Mouse (Mus musculus) thymus, adult 2 months (tissue): ENCODE measurements at regions not wholly inside any gene's neighbourhood (a gene's known extent, or its start where the extent isn't known, plus 50 kb on each side); places are given as distances from the start of the nearest gene placed in this dataset.

ENCODE experiments used
- DNase-seq: peaks from one replicate; pipeline ENCODE4 v3.0.0; 2021
- H3K27ac ChIP-seq: fragments of 200-500 bp; 2 replicates; pipeline ENCODE4 v1.5.1; 2012; ENCODE audit warnings: low read length, control low read depth; ENCODE audit not compliant: control insufficient read depth, insufficient read depth
- H3K27me3 ChIP-seq: fragments of 200-500 bp; 2 replicates; pipeline ENCODE4 v1.6.1; 2012; ENCODE audit warnings: mild to moderate bottlenecking, low read length, moderate library complexity, mixed read lengths; ENCODE audit not compliant: control insufficient read depth, insufficient read depth
- H3K36me3 ChIP-seq: fragments of 200-500 bp; 2 replicates; pipeline ENCODE4 v1.6.1; 2012; ENCODE audit warnings: mild to moderate bottlenecking, low read length, moderate library complexity; ENCODE audit not compliant: control insufficient read depth, insufficient read depth
- H3K4me1 ChIP-seq: fragments of 200-500 bp; replicated peaks from 2 replicates; pipeline ENCODE4 v1.6.1; 2012; ENCODE audit warnings: low read length; ENCODE audit not compliant: control insufficient read depth, insufficient read depth
- H3K4me3 ChIP-seq: fragments of 200-500 bp; 2 replicates; pipeline ENCODE4 v1.5.1; 2012; ENCODE audit warnings: mild to moderate bottlenecking, low read length, control low read depth, moderate library complexity; ENCODE audit not compliant: control insufficient read depth, insufficient read depth
- CTCF ChIP-seq: fragments of 200-500 bp; IDR thresholded peaks from 2 replicates; pipeline ENCODE4 v1.5.1; 2012; ENCODE audit warnings: mild to moderate bottlenecking, control low read depth, low read length, moderate library complexity, borderline replicate concordance; ENCODE audit not compliant: control insufficient read depth, poor library complexity, insufficient read depth; ENCODE audit errors: extremely low read depth
- POLR2A ChIP-seq: fragments of 200-500 bp; IDR thresholded peaks from 2 replicates; pipeline ENCODE4 v1.6.1; 2012; ENCODE audit warnings: mild to moderate bottlenecking, low read length, control low read depth, moderate library complexity; ENCODE audit not compliant: control insufficient read depth, poor library complexity, insufficient read depth; ENCODE audit errors: extremely low read depth
- WGBS: fragments of 180-500 bp; shearing (Covaris S2); methylation state at CpG from one replicate; pipeline ENCODE4 v1.1.7; 2018; 5-methylcytosine and 5-hydroxymethylcytosine counted together

DNA sequence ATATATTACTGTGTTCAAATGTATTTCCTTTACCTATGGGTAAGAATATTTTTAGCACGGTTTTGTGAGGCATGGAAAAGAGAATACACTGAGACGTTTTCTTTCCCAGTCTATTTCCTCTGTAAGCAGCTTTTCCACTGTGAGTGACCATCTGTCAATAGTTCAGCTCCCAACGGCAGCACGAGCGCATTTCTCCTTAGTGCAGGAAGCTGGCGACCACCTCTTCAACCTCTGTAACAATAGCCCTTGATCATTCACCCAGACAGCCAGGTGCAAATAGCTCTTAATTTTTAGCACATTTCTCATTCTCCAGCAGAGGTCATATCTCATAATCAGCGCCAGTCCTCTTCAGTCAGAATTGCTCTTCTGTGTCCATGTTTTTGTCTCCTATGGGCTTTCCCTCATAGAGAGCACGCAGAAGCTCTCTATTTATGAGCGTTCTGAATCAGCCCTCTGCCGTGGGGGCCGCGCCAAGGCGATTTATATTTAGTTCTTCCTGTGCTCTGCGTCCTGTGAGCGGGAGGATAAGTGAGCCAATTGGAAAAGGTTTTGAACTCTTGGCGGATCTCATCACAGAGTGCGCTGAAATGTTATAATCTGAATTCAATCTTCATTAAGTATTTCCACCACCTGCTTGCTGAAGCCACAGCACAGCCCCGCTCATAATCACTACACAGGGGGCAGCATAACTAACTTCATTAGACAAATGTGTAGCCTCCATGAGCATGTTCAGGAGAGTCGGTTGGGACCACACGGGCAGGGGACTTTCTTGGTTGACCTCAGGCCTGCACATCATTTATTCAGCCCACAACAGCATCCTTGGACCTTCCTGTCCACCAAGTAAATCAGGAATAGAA lies 171.3 kb upstream of the Slc24a2 start:
- Histone ChIP-seq H3K4me1 (no peaks in the 10 kb centered on the region), H3K27ac (no peak overlapping the region), H3K36me3 (no peaks in the 10 kb centered on the region), H3K4me3 (no peak overlapping the region), H3K27me3 (no peaks in the 10 kb centered on the region)
- DNase-seq = no peak
- 11% methylated on average over 20 of the region's 20 CpGs for WGBS
- no peak for TF ChIP-seq POLR2A
- TF ChIP-seq CTCF = no peak

DNA sequence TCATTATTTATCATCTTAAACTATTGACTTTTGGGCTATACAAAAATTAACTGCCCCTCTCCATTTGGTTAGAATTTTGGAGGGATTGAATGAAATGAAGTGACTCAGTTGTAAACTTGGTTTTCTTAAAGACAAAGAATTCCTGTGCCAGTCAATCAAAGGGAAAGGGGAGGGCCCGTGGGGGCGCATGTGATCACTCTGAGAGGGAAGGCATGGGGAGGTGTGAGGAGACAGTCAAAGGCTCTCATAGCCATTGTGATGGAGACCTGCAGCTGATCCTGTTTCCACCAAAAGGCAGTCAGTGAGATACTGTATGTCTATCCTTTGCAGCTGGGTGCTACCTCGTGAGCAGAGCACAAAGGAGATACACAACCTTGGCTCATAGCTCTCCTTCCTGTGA lies 156.6 kb upstream of the Slc24a2 start:
- Histone ChIP-seq H3K27ac (no peak overlapping the region), H3K27me3 (no peaks in the 10 kb centered on the region), H3K36me3 (no peaks in the 10 kb centered on the region), H3K4me3 (no peak overlapping the region), H3K4me1 (no peaks in the 10 kb centered on the region)
- no peak for DNase-seq
- TF ChIP-seq CTCF = no peak
- TF ChIP-seq POLR2A = no peak
- 92% methylated on average over 3 of the region's 3 CpGs for WGBS

DNA sequence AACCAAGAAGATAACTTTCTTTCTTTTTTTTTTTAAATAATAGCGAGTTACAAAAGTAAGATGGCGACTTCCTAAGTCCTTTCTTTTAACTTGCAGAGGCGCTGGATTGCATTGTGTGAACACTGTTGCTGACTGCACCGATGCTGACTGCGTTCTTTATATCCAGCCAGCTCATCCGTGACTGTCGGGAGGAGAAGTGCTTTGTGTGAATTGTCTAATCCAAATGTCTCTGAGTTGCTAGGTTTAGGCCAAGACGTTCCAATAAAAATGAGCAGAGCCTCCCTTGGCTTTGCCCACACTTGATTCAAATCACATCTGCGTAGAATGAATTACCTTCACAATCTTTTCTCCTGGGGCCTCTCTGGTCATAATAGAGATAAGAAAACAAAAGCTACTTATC lies 156.0 kb upstream of the Slc24a2 start:
- Histone ChIP-seq H3K4me3 (no peak overlapping the region), H3K36me3 (no peaks in the 10 kb centered on the region), H3K27ac (no peak overlapping the region), H3K27me3 (no peaks in the 10 kb centered on the region), H3K4me1 (no peaks in the 10 kb centered on the region)
- TF ChIP-seq CTCF = no peak
- no peak for TF ChIP-seq POLR2A
- 91% methylated on average over 9 of the region's 9 CpGs for WGBS
- no peak for DNase-seq

DNA sequence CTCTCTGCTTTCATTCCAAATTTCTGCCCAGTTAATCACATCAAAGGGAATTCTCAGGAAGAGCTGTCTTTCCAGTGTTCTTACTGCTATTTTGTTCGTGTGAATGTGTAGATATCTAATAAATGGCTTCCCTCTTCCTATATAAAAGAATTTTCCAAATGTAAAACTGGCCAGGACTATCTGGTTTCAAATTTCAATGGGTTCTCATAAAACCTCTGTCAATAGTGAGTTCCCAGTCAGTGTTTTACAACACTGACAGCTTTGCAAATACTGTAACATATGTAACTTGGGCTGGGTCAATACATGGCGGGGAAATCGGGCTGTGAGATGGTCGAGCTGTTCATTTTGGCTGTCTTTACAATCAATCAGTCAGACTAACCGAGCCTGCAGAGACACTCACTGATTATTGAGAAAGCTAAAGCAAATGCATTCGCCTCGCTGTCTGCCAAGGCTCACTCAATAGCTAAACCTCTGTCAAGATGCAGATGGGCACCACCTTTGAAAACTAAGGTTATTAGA lies 155.0 kb upstream of the Slc24a2 start:
- H3K27ac ChIP-seq = no peak overlapping the region
- WGBS = 88% methylated on average over 7 of the region's 7 CpGs
- H3K27me3 ChIP-seq = no peaks in the 10 kb centered on the region
- DNase-seq = no peak
- H3K36me3 ChIP-seq = no peaks in the 10 kb centered on the region
- TF ChIP-seq POLR2A (no peak), CTCF (no peak)
- no peaks in the 10 kb centered on the region for H3K4me1 ChIP-seq
- H3K4me3 ChIP-seq = no peak overlapping the region

DNA sequence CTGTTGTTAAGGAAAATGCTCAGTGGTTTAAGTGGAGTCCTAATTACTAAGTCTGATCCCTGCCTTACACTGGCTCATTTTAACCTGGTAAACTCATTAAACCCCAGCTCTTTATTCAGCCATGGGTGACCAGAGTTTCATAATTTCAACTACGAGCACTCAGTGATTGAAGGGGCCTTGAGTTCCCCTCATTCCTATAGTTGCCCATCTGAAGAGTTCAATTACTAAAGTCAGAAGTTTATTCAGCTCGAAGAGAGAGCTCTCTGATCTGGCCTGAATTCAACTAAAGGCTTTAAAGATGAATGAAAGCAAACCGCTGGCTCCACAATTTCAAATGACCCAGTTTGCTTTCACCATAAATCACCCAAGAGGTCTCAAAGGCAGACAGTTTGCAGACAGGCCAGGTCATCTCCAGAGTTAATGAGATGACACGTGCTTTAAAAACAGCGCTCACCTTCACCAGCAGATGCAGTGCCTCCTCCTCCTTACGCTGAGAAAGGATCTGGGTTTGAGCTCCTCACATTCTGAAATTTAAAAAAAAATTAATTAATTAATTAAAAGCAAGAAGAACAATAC lies 154.3 kb upstream of the Slc24a2 start:
- no peaks in the 10 kb centered on the region for H3K36me3 ChIP-seq
- 89% methylated on average over 6 of the region's 6 CpGs for WGBS
- TF ChIP-seq CTCF = no peak
- no peak for TF ChIP-seq POLR2A
- no peak overlapping the region for H3K4me3 ChIP-seq
- H3K27ac ChIP-seq = no peak overlapping the region
- no peaks in the 10 kb centered on the region for H3K27me3 ChIP-seq
- DNase-seq = no peak
- no peaks in the 10 kb centered on the region for H3K4me1 ChIP-seq

DNA sequence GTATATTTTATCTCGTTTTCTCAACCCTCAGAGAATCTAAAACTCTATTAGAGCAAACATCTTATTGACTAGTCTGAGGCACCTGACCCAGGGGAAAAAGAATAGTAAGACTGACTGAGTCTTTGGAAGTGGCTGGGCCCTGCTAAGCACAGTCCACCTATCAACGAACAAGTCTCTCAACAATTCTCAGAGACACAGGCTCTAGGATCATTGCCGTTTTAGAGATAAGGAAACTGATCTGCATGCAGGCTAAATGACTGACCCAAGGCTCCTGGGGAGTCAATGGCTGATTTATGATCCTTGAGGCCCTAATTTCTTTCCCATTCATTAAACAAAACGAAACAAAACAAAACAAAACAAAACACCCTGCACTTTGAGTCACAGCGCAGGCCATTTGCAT lies 150.4 kb upstream of the Slc24a2 start:
- no peak for DNase-seq
- Histone ChIP-seq H3K27me3 (no peaks in the 10 kb centered on the region), H3K4me3 (no peak overlapping the region), H3K27ac (no peak overlapping the region), H3K4me1 (no peaks in the 10 kb centered on the region), H3K36me3 (no peaks in the 10 kb centered on the region)
- TF ChIP-seq POLR2A (no peak), CTCF (no peak)
- WGBS = 82% methylated on average over 5 of the region's 5 CpGs
